Comparison of ENCODE assay signal across 8 mouse cellular contexts in the genomic region with DNA sequence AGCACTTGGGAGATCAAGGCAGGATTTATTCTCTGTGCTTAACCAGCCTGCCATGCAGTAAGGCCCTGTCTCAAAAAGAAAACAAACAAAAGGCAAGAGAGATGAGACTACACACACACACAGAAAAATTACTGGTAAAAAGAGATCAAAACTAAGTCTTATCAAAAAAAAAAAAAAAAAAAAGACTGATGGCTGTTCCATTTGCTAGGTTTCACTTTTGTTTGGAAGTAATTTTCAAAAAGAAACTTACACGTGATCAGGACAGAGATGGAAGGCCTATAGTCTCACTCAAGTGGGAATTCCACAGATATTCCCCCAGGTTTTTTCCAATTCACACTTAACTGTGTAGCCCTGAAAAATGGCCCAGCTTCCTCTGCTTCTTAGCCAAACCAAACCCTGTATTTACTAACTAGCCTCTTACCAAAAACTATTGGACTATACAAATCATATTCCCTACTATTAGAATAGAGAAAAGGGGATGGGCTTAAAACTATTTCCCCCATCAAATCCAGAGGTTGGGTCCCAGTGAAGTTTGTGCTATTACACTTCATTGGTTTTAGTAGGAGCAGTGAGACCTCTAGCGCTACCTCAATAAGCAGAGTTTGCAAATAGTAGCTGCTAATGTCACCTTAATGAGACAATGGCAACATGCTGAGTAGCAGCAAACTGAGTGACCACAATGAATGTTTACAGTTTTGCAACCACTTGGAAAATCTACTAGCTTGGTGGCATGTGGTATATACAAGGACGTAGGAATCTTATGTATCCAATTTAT. TPM values are rescaled to one million over a fixed set of nuclear protein-coding genes. Genes with fewer than 3 reads are reported as not detected.
A peak's percentile ranks its signal among the peaks of the same experiment; 100 is the strongest.
DNase-seq lines count a peak whose midpoint lies in the region; ATAC-seq lines count a peak whose summit lies in the region.

No protein-coding gene starts in this region.

- peak overlapping the region; percentile 92 for H3K4me3 ChIP-seq in heart, embryonic 13.5 days
- H3K4me3 ChIP-seq in liver, embryonic 15.5 days (replicated peaks): peak overlapping the region; percentile 95

- intact Hi-C loops in gastrocnemius, postnatal 36 days (cut with DNase I): loop anchor here (2.0 kb wide), 1 partner anchor 108 kb away; no protein-coding TSS in a partner anchor

- peaks cover 28% of the 10 kb centered on the region for H3K4me1 ChIP-seq in heart, embryonic 13.5 days
- H3K4me1 ChIP-seq in liver, embryonic 15.5 days (replicated peaks): peaks cover 44% of the 10 kb centered on the region

- H3K9ac ChIP-seq in heart, embryonic 13.5 days: peak overlapping the region; percentile 95
- peak overlapping the region; percentile 89 for H3K9ac ChIP-seq in liver, embryonic 15.5 days

- no peaks in the 10 kb centered on the region for H3K36me3 ChIP-seq in heart, embryonic 13.5 days
- H3K36me3 ChIP-seq in liver, embryonic 15.5 days (replicated peaks): no peaks in the 10 kb centered on the region

- H3K27ac ChIP-seq in heart, embryonic 13.5 days (replicated peaks): no peak overlapping the region
- H3K27ac ChIP-seq in liver, embryonic 15.5 days (replicated peaks): no peak overlapping the region

- no peaks in the 10 kb centered on the region for H3K27me3 ChIP-seq in heart, embryonic 13.5 days (replicated peaks)
- H3K27me3 ChIP-seq in liver, embryonic 15.5 days: 0 out of 2 replicates have a peak, but pooled peaks cover 3% of the 10 kb centered on the region

- peak overlapping the region; percentile 82 for H3K4me2 ChIP-seq in heart, embryonic 13.5 days
- H3K4me2 ChIP-seq in liver, embryonic 15.5 days: peak overlapping the region; percentile 88

- 26% methylated on average over 3 of the region's 3 CpGs for WGBS in heart, embryonic 13.5 days
- 19% methylated on average over 3 of the region's 3 CpGs for WGBS in liver, embryonic 15.5 days (ENCODE audit: insufficient replicate concordance)

- peak; percentile 15 for DNase-seq in gastrocnemius, adult 18-20 months (ENCODE audit: low spot score)
- DNase-seq in gastrocnemius, postnatal 36 days: no peak
- peak; percentile 32 for DNase-seq in MN1 (ENCODE audit: low spot score)
- no peak for DNase-seq in layer of hippocampus, adult 18-20 months (ENCODE audit: low spot score in 2 of 2)
- DNase-seq in ovary, postnatal 36 days (ENCODE audit: low spot score): no peak
- no peak for DNase-seq in right cerebral cortex, postnatal 25 days

- H3K9me3 ChIP-seq in heart, embryonic 13.5 days: no peaks in the 10 kb centered on the region
- no peaks in the 10 kb centered on the region for H3K9me3 ChIP-seq in liver, embryonic 15.5 days (replicated peaks)

- ATAC-seq in heart, embryonic 13.5 days (ENCODE audit: extremely low read depth, insufficient number of reproducible peaks, low FRiP score, low TSS enrichment): no peak
- no peak for ATAC-seq in liver, embryonic 15.5 days (ENCODE audit: insufficient read depth)

RNA-seq across cellular contexts. Expression of a gene that starts 1.3 kb away (rescaled TPM):
- 100 to 1,000 TPM; 122 TPM for total RNA-seq in gastrocnemius, adult 18-20 months (2021)
- 100 to 1,000 TPM in 1 of 2 experiments, 10 to 100 TPM in 1; 91.9 to 102 TPM for total RNA-seq in gastrocnemius, postnatal 36 days (2021)
- 30.1 and 30.7 TPM in 2 replicates for polyA plus RNA-seq in heart, embryonic 13.5 days (2015; fragmentation: Nextera tagmentation; extraction: Ambion mirVana)
- polyA plus RNA-seq in liver, embryonic 15.5 days (2015; fragmentation: Nextera tagmentation; extraction: Ambion mirVana): 20.7 and 22.5 TPM in 2 replicates
- 10 to 100 TPM; 70.2 to 71.2 TPM for total RNA-seq in layer of hippocampus, adult 18-20 months (2021)

Comparison
In these comparisons a context has a peak if more than half of its experiments do, and no peak if none do; other contexts are left out.
1. DNase-seq: peak in gastrocnemius, adult 18-20 months (single experiment) and MN1 (single experiment); none in gastrocnemius, postnatal 36 days (0 of 2), layer of hippocampus, adult 18-20 months (0 of 2), ovary, postnatal 36 days (single experiment) and right cerebral cortex, postnatal 25 days (single experiment).